Mouse (Mus musculus) intestine, postnatal 0 days (tissue): ENCODE measurements at regions not wholly inside any gene's neighbourhood (a gene's known extent, or its start where the extent isn't known, plus 50 kb on each side); places are given as distances from the start of the nearest gene placed in this dataset.

ENCODE experiments used
- ATAC-seq: fragments of 200-750 bp; cut with Nextera tagmentation; 2 replicates; pipeline ENCODE4 v1.8.0; 2017; ENCODE audit warnings: mild to moderate bottlenecking, moderate TSS enrichment, moderate library complexity
- H3K27ac ChIP-seq: fragments of 300-500 bp; sonication (generic); 2 replicates; pipeline ENCODE4 v1.5.1; 2014; ENCODE audit warnings: mild to moderate bottlenecking, low read depth, low read length, moderate library complexity
- H3K27me3 ChIP-seq: fragments of 300-500 bp; sonication (generic); replicated peaks from 2 replicates; pipeline ENCODE4 v1.6.1; 2014; ENCODE audit warnings: low read length, mixed read lengths; ENCODE audit not compliant: control insufficient read depth, insufficient read depth
- H3K36me3 ChIP-seq: fragments of 300-500 bp; sonication (generic); 2 replicates; pipeline ENCODE4 v1.6.1; 2014; ENCODE audit warnings: mild to moderate bottlenecking, moderate library complexity; ENCODE audit not compliant: control insufficient read depth, insufficient read depth
- H3K4me1 ChIP-seq: fragments of 300-500 bp; sonication (generic); replicated peaks from 2 replicates; pipeline ENCODE4 v1.6.1; 2014; ENCODE audit warnings: antibody characterized with exemption, low read length, mixed read lengths; ENCODE audit not compliant: control insufficient read depth, insufficient read depth
- H3K4me2 ChIP-seq: fragments of 300-500 bp; sonication (generic); replicated peaks from 2 replicates; pipeline ENCODE4 v1.6.1; 2014; ENCODE audit warnings: low read depth, mild to moderate bottlenecking, moderate library complexity
- H3K4me3 ChIP-seq: fragments of 300-500 bp; sonication (generic); 2 replicates; pipeline ENCODE4 v1.5.1; 2014; ENCODE audit warnings: low read depth, low read length
- H3K9ac ChIP-seq: fragments of 300-500 bp; sonication (generic); 2 replicates; pipeline ENCODE4 v1.6.1; 2014; ENCODE audit warnings: mild to moderate bottlenecking, low read depth, low read length
- H3K9me3 ChIP-seq: fragments of 300-500 bp; sonication (generic); 2 replicates; pipeline ENCODE4 v1.6.1; 2016; ENCODE audit warnings: mixed run types; ENCODE audit not compliant: control insufficient read depth
- CTCF ChIP-seq: sonication (generic); IDR thresholded peaks from 2 replicates; pipeline ENCODE4 v1.5.1; 2016; ENCODE audit warnings: low read depth, mild to moderate bottlenecking, control low read depth, antibody characterized with exemption, moderate library complexity
- WGBS: fragments of 180-500 bp; shearing (Covaris S2); extraction: QIAGEN DNeasy Blood & Tissue Kit; methylation state at CpG from one replicate; pipeline ENCODE4 v1.1.7; 2014; 5-methylcytosine and 5-hydroxymethylcytosine counted together

DNA sequence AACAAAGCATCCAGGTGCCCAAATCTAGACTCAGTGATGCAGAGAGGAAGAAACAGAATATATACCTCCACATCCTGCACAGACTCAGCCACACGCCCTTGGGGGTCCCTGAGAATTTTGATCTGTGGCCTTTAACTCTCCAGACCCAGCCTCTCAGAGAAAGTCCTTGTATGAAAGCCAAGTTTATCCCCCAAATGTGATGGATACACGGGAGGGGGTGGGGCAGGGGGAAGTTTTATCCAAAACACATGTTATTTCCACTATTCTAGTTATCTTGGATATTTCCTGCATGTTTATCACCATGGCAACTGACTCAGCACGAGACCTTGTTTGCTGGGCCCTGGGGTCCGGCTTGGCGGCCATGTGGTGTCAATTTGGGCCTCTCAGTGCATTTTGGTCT lies 57.8 kb upstream of the Cdon start:
- no peak for ATAC-seq
- no peak for TF ChIP-seq CTCF
- Histone ChIP-seq H3K27me3 (no peaks in the 10 kb centered on the region), H3K9me3 (no peaks in the 10 kb centered on the region), H3K4me2 (no peak overlapping the region), H3K4me1 (no peaks in the 10 kb centered on the region), H3K4me3 (no peak overlapping the region), H3K36me3 (no peaks in the 10 kb centered on the region), H3K27ac (no peak overlapping the region), H3K9ac (no peak overlapping the region)
- WGBS = 71% methylated on average over 5 of the region's 5 CpGs

DNA sequence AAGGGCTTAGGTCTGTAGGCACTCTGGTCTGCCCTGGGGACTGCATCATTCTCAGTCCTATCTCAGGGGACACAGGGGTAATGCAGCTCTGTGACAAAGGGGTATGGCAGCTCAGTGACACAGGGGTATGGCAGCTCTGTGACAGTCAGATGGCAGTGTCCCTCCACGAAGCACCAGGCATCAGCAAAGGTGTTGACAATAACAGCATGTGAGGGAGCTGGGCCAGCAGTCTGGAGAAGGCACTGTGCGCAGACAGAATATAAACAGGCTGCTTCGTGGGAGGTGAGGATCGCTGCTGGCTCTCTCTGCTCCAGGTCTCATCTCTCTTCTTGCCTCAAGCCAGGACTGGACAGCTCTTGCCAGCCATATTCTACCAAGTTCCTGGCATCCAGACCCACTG lies 57.0 kb upstream of the Cdon start:
- Histone ChIP-seq H3K36me3 (no peaks in the 10 kb centered on the region), H3K4me2 (no peak overlapping the region), H3K27me3 (no peaks in the 10 kb centered on the region), H3K9me3 (no peaks in the 10 kb centered on the region), H3K27ac (no peak overlapping the region), H3K4me1 (no peaks in the 10 kb centered on the region), H3K9ac (no peak overlapping the region), H3K4me3 (no peak overlapping the region)
- TF ChIP-seq CTCF = no peak
- no peak for ATAC-seq
- 72% methylated on average over 4 of the region's 4 CpGs for WGBS

DNA sequence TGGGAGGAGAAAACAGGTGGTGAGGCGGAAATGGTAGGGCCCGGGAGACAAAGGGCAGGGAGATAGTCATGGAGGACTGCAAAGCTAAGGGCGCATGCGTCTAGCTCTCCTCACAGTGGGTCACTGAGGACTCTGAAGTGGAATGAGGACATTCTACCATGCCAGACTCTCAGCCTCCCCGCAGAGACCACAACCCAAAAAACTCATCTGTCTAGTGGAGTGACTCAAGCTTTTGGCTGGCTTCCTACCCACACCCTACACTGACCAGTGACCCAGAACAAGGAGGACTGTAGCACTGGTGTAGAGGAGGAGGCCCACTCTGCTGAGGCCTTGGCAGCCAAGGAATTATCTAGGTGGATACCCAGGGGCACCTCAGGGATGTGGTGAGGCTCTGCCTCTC lies 55.0 kb upstream of the Cdon start:
- Histone ChIP-seq H3K4me2 (no peak overlapping the region), H3K4me3 (no peak overlapping the region), H3K9me3 (no peaks in the 10 kb centered on the region), H3K4me1 (no peaks in the 10 kb centered on the region), H3K27ac (no peak overlapping the region), H3K36me3 (no peaks in the 10 kb centered on the region), H3K27me3 (no peaks in the 10 kb centered on the region), H3K9ac (no peak overlapping the region)
- TF ChIP-seq CTCF = no peak
- no peak for ATAC-seq
- 83% methylated on average over 5 of the region's 5 CpGs for WGBS

- H3K4me3 ChIP-seq = no peak overlapping the region
- no peaks in the 10 kb centered on the region for H3K4me1 ChIP-seq
- no peak for TF ChIP-seq CTCF
- H3K9me3 ChIP-seq = no peaks in the 10 kb centered on the region
- 74% methylated on average over 5 of the region's 5 CpGs for WGBS
- H3K9ac ChIP-seq = no peak overlapping the region
- no peaks in the 10 kb centered on the region for H3K36me3 ChIP-seq
- no peak overlapping the region for H3K4me2 ChIP-seq
- H3K27me3 ChIP-seq = no peaks in the 10 kb centered on the region
- no peak overlapping the region for H3K27ac ChIP-seq
- no peak for ATAC-seq
These were observed 51.9 kb upstream of the Cdon start for GRCm38 (mm10) chr9:35369063-35369462.

GRCm38 (mm10) chr9:35370031-35370430 lies 50.9 kb upstream of the Cdon start:
- no peaks in the 10 kb centered on the region for H3K36me3 ChIP-seq
- no peaks in the 10 kb centered on the region for H3K27me3 ChIP-seq
- H3K4me1 ChIP-seq = no peaks in the 10 kb centered on the region
- no peak overlapping the region for H3K4me3 ChIP-seq
- no peak for TF ChIP-seq CTCF
- H3K9ac ChIP-seq = no peak overlapping the region
- no peak for ATAC-seq
- no peak overlapping the region for H3K4me2 ChIP-seq
- WGBS = 66% methylated on average over 3 of the region's 3 CpGs
- no peaks in the 10 kb centered on the region for H3K9me3 ChIP-seq
- H3K27ac ChIP-seq = no peak overlapping the region

DNA sequence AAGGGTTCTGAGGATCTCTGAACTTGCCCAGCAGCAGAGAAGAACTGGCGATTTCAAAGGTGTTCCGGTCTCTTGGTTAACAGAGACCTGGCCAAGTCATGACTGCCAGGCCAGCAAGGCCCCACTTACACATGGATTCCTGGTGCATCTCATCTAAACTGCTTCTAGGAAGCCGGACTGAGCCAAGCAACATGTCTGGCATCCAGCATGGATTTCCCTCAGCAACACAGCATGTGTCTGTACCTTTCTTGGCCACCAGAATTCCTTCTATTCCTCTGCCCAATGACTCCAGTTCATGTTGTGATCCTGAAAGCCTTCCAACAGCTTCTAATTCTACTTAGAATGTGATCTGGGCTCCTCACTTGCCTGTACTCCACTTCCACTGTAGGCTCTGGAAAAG lies 50.0 kb upstream of the Cdon start:
- 95% methylated on average over 3 of the region's 3 CpGs for WGBS
- H3K4me1 ChIP-seq = no peaks in the 10 kb centered on the region
- TF ChIP-seq CTCF = no peak
- no peaks in the 10 kb centered on the region for H3K36me3 ChIP-seq
- no peak for ATAC-seq
- H3K4me2 ChIP-seq = no peak overlapping the region
- H3K9me3 ChIP-seq = no peaks in the 10 kb centered on the region
- no peak overlapping the region for H3K27ac ChIP-seq
- H3K9ac ChIP-seq = no peak overlapping the region
- H3K27me3 ChIP-seq = no peaks in the 10 kb centered on the region
- H3K4me3 ChIP-seq = no peak overlapping the region
